Mouse (Mus musculus): ENCODE measurements around the gene Primpol. TPM values are rescaled to one million over a fixed set of nuclear protein-coding genes. Genes with fewer than 3 reads are reported as not detected.

Gene Primpol
- polyA plus RNA-seq, 1 experiment from 2014 or later: 10.7 TPM

DNA sequence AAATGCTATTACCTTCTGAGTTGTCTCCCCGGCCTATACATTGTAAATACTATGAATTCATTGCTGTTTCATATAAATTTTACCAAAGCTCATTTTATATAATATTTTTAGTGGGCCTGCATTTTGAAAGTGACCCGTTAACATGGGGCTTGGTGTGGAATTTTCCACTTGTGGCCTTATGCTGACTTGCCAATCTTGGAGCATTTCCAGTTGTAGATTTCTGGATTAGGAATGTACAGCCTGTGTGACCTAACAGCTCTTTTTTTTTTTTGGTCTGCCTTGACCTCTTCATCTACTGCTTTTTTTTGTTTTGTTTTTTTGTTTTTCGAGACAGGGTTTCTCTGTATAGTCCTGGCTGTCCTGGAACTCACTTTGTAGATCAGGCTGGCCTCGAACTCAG, 13.9 kb upstream of the Primpol start:
- Histone ChIP-seq H3K4me1 (ENCODE audit: control insufficient read depth in 2 of 2, insufficient read depth in 2 of 2, low read length in 2 of 2) (peaks cover 1 to 3% of the 10 kb centered on the region in 2 experiments; a peak in 2 of 4 replicates), H3K4me3 (ENCODE audit: control insufficient read depth in 1 of 2, insufficient read depth in 1 of 2, low read depth in 1 of 2, low read length in 2 of 2) (no peak overlapping the region), H3K36me3 (ENCODE audit: control insufficient read depth, insufficient read depth, low read length) (peaks cover 56% of the 10 kb centered on the region), H3K9ac (ENCODE audit: low read length) (no peak overlapping the region), H3K27me3 (ENCODE audit: control insufficient read depth, insufficient read depth, low read length) (no peaks in the 10 kb centered on the region), H3K4me2 (ENCODE audit: low read length) (no peak overlapping the region), H3K9me3 (ENCODE audit: control insufficient read depth, low read length) (no peaks in the 10 kb centered on the region), H3K27ac (replicated peaks in 1 of 2; ENCODE audit: control insufficient read depth in 1 of 2, insufficient read depth in 1 of 2, low read depth in 2 of 2, low read length in 2 of 2) (no peak overlapping the region)
- ATAC-seq (ENCODE audit: insufficient number of reproducible peaks, insufficient read depth, low FRiP score, low read depth): no peak
- 85% methylated on average over 4 of the region's 4 CpGs for WGBS

DNA sequence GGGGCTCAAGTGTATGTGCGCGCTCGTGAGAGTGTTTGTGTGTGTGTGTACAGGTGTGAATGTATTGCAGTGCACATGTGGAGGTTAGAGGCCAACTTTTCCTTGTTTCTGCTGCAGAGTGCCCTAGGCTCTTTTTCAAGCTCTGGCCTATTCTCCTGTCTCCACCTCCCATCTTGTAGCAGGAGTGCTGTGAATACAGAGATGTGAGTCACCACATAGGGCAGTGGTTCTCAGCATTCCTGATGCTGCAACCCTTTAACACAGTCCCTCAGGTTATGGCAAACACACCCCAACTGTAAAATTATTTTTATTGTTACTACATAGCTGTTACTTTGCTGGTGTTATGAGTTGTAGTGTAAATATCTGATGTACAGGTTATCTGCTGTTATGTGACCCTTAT, 13.4 kb upstream of the Primpol start:
- Histone ChIP-seq H3K36me3 (ENCODE audit: control insufficient read depth, insufficient read depth, low read length) (peaks cover 51% of the 10 kb centered on the region), H3K9ac (ENCODE audit: low read length) (no peak overlapping the region), H3K27me3 (ENCODE audit: control insufficient read depth, insufficient read depth, low read length) (no peaks in the 10 kb centered on the region), H3K27ac (replicated peaks in 1 of 2; ENCODE audit: control insufficient read depth in 1 of 2, insufficient read depth in 1 of 2, low read depth in 2 of 2, low read length in 2 of 2) (no peak overlapping the region), H3K4me1 (ENCODE audit: control insufficient read depth in 2 of 2, insufficient read depth in 2 of 2, low read length in 2 of 2) (peaks cover 3 to 6% of the 10 kb centered on the region in 2 experiments; a peak in 2 of 4 replicates), H3K4me2 (ENCODE audit: low read length) (no peak overlapping the region), H3K4me3 (ENCODE audit: control insufficient read depth in 1 of 2, insufficient read depth in 1 of 2, low read depth in 1 of 2, low read length in 2 of 2) (no peak overlapping the region), H3K9me3 (ENCODE audit: control insufficient read depth, low read length) (no peaks in the 10 kb centered on the region)
- ATAC-seq (ENCODE audit: insufficient number of reproducible peaks, insufficient read depth, low FRiP score, low read depth): no peak
- 96% methylated on average over 3 of the region's 3 CpGs for WGBS

DNA sequence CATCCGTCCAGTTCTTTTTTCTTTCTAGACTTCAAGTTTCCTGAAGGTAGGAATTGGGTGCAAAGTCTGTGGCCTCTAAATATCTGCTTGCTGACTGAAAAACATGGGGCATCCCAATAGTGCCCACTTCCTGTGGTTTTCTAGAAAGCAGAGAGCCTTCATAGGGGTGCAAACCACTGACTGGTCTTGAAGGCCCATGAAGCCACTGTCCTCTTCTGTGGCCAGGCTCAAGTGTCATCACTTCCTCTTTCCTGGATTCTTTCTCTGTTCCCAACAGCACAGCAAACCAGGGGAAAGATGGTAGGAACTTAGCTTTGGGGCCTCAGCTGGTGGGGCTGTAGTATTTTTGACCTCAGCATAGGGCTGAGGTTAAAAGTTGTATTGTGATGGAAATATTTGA, 11.6 kb upstream of the Primpol start:
- Histone ChIP-seq H3K9me3 (ENCODE audit: control insufficient read depth, low read length) (no peaks in the 10 kb centered on the region), H3K27ac (replicated peaks in 1 of 2; ENCODE audit: control insufficient read depth in 1 of 2, insufficient read depth in 1 of 2, low read depth in 2 of 2, low read length in 2 of 2) (no peak overlapping the region), H3K36me3 (ENCODE audit: control insufficient read depth, insufficient read depth, low read length) (peaks cover 33% of the 10 kb centered on the region), H3K9ac (ENCODE audit: low read length) (no peak overlapping the region), H3K4me3 (ENCODE audit: control insufficient read depth in 1 of 2, insufficient read depth in 1 of 2, low read depth in 1 of 2, low read length in 2 of 2) (no peak overlapping the region), H3K4me1 (ENCODE audit: control insufficient read depth in 2 of 2, insufficient read depth in 2 of 2, low read length in 2 of 2) (peaks cover 3 to 8% of the 10 kb centered on the region in 2 experiments; a peak in 3 of 4 replicates), H3K27me3 (ENCODE audit: control insufficient read depth, insufficient read depth, low read length) (no peaks in the 10 kb centered on the region), H3K4me2 (ENCODE audit: low read length) (no peak overlapping the region)
- WGBS: 86% methylated on average over 1 of the region's 1 CpGs
- no peak for ATAC-seq (ENCODE audit: insufficient number of reproducible peaks, insufficient read depth, low FRiP score, low read depth)

DNA sequence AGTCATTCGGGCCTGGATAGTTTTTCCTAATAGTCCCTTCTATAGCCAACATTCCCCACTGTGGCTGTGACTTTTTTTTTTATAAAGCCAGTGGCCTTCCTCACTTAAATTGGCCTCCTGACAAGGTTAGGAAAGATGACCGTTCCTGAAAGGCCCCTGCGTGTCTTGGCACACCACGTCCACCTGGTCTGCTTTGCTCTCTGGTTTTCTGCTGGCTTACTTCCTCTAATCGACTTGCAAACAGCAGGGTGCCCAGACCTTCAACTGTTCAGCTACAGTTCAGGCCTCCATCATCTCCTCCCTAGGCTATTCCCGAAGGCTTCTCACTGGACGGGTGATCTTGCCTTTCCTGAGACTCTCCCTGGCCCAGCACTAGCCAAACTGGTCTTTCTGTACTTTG, 10.9 kb upstream of the Primpol start:
- Histone ChIP-seq H3K9ac (ENCODE audit: low read length) (no peak overlapping the region), H3K9me3 (ENCODE audit: control insufficient read depth, low read length) (no peaks in the 10 kb centered on the region), H3K27me3 (ENCODE audit: control insufficient read depth, insufficient read depth, low read length) (no peaks in the 10 kb centered on the region), H3K4me2 (ENCODE audit: low read length) (no peak overlapping the region), H3K27ac (replicated peaks in 1 of 2; ENCODE audit: control insufficient read depth in 1 of 2, insufficient read depth in 1 of 2, low read depth in 2 of 2, low read length in 2 of 2) (no peak overlapping the region), H3K4me3 (ENCODE audit: control insufficient read depth in 1 of 2, insufficient read depth in 1 of 2, low read depth in 1 of 2, low read length in 2 of 2) (no peak overlapping the region), H3K4me1 (ENCODE audit: control insufficient read depth in 2 of 2, insufficient read depth in 2 of 2, low read length in 2 of 2) (peaks cover 3 to 8% of the 10 kb centered on the region in 2 experiments; a peak in 3 of 4 replicates), H3K36me3 (ENCODE audit: control insufficient read depth, insufficient read depth, low read length) (peaks cover 25% of the 10 kb centered on the region)
- 80% methylated on average over 7 of the region's 7 CpGs for WGBS
- no peak for ATAC-seq (ENCODE audit: insufficient number of reproducible peaks, insufficient read depth, low FRiP score, low read depth)

DNA sequence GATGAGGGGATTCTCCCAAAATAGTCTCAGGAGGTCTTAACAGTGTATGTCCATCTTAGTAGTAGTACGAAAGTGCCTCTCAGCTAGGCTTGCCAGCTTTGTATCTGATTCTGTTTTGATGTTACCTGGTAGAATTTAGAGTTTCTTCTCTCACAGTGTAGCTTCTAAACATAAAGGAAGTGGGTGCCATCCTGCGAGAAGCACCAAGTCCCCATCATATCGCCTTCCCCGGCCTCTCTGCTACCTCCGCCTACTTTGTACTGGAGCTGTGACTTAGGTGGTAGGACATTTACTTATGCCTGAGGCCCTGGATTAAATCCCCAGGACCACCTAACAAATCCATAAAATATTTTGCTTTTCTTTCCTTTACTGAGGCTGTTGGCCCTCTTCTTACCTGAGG, 9.6 kb upstream of the Primpol start:
- Histone ChIP-seq H3K4me2 (ENCODE audit: low read length) (no peak overlapping the region), H3K27me3 (ENCODE audit: control insufficient read depth, insufficient read depth, low read length) (no peaks in the 10 kb centered on the region), H3K4me3 (ENCODE audit: control insufficient read depth in 1 of 2, insufficient read depth in 1 of 2, low read depth in 1 of 2, low read length in 2 of 2) (no peak overlapping the region), H3K27ac (replicated peaks in 1 of 2; ENCODE audit: control insufficient read depth in 1 of 2, insufficient read depth in 1 of 2, low read depth in 2 of 2, low read length in 2 of 2) (no peak overlapping the region), H3K9me3 (ENCODE audit: control insufficient read depth, low read length) (no peaks in the 10 kb centered on the region), H3K9ac (ENCODE audit: low read length) (no peak overlapping the region), H3K4me1 (ENCODE audit: control insufficient read depth in 2 of 2, insufficient read depth in 2 of 2, low read length in 2 of 2) (peaks cover 3 to 8% of the 10 kb centered on the region in 2 experiments; a peak in 3 of 4 replicates), H3K36me3 (ENCODE audit: control insufficient read depth, insufficient read depth, low read length) (peaks cover 17% of the 10 kb centered on the region)
- 92% methylated on average over 5 of the region's 5 CpGs for WGBS
- no peak for ATAC-seq (ENCODE audit: insufficient number of reproducible peaks, insufficient read depth, low FRiP score, low read depth)

DNA sequence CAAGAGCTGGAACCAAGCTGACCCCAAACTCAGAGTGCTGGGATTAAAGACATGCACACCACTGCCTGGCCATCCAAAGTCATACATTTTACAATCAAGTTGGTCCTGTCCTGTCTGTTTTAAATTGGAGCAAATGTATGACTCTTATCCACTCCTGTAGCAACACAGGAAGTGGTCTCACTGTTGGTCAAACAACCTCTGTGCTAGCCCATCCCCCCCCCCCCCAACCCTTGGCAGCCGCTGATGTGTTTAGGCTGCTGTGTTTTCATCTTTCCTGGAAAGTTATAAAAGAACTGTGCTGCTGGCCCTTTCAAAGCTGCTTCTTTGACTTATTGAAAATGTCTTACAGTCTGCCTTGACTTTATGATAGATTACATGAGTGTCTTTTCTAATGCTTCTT, 8.2 kb upstream of the Primpol start:
- ATAC-seq (ENCODE audit: insufficient number of reproducible peaks, insufficient read depth, low FRiP score, low read depth): no peak
- Histone ChIP-seq H3K9me3 (ENCODE audit: control insufficient read depth, low read length) (no peaks in the 10 kb centered on the region), H3K36me3 (ENCODE audit: control insufficient read depth, insufficient read depth, low read length) (peaks cover 8% of the 10 kb centered on the region), H3K27ac (replicated peaks in 1 of 2; ENCODE audit: control insufficient read depth in 1 of 2, insufficient read depth in 1 of 2, low read depth in 2 of 2, low read length in 2 of 2) (peak overlapping the region; percentile 14 to 37; a peak in 1 of 4 replicates), H3K27me3 (ENCODE audit: control insufficient read depth, insufficient read depth, low read length) (no peaks in the 10 kb centered on the region), H3K9ac (ENCODE audit: low read length) (no peak overlapping the region), H3K4me3 (ENCODE audit: control insufficient read depth in 1 of 2, insufficient read depth in 1 of 2, low read depth in 1 of 2, low read length in 2 of 2) (no peak overlapping the region), H3K4me2 (ENCODE audit: low read length) (no peak overlapping the region), H3K4me1 (ENCODE audit: control insufficient read depth in 2 of 2, insufficient read depth in 2 of 2, low read length in 2 of 2) (peaks cover 3 to 8% of the 10 kb centered on the region in 2 experiments; a peak in 3 of 4 replicates)
- 54% methylated on average over 1 of the region's 1 CpGs for WGBS

DNA sequence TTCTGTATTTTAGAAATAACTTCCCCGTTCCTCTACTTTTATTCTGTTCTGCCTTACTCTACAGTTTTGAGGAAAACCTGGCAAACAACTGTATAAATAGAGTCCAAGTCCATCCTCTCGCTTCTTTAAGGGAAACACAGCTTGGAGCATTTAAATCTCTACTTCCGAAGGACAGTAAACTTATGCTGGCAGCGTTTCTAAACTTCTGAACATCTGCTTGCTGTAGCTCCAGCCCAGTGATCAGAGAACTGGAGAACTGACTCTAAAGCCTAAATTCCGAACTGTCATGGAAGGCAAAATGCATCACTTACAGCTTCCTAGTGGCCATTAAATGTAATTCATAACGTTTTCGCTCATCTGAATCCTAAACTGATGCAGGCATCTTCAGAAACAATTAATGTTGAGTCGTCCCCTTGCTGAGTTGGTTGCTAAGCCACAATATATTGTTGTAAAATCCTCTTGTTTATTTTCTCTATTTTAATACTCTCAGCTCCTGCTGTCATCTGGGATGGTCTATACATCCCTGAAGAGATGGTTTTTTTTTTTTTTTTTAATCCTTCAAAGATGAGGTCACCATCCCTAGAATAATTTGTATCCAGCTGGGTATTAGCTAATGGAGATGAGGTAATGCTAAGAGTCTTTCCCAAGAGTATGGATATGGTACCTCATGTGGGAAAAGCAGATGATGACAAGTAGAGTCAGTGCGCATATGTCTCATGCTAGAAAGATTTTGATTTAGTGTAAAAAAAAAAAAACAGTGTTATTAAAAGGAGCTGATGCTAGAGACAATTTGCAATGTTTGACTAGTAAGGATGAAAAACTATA, 5.6 kb upstream of the Primpol start:
- ATAC-seq (ENCODE audit: insufficient number of reproducible peaks, insufficient read depth, low FRiP score, low read depth): no peak
- Histone ChIP-seq H3K4me2 (ENCODE audit: low read length) (no peak overlapping the region), H3K9me3 (ENCODE audit: control insufficient read depth, low read length) (no peaks in the 10 kb centered on the region), H3K4me3 (ENCODE audit: control insufficient read depth in 1 of 2, insufficient read depth in 1 of 2, low read depth in 1 of 2, low read length in 2 of 2) (no peak overlapping the region), H3K36me3 (ENCODE audit: control insufficient read depth, insufficient read depth, low read length) (no peaks in the 10 kb centered on the region), H3K27ac (replicated peaks in 1 of 2; ENCODE audit: control insufficient read depth in 1 of 2, insufficient read depth in 1 of 2, low read depth in 2 of 2, low read length in 2 of 2) (no peak overlapping the region), H3K4me1 (ENCODE audit: control insufficient read depth in 2 of 2, insufficient read depth in 2 of 2, low read length in 2 of 2) (peaks cover 0 to 17% of the 10 kb centered on the region in 2 experiments; a peak in 3 of 4 replicates), H3K27me3 (ENCODE audit: control insufficient read depth, insufficient read depth, low read length) (no peaks in the 10 kb centered on the region), H3K9ac (ENCODE audit: low read length) (no peak overlapping the region)
- WGBS: 82% methylated on average over 9 of the region's 9 CpGs

Measured in heart, embryonic 14.5 days (tissue).